Mouse (Mus musculus): ENCODE results near the gene Slc22a14.
A peak's percentile ranks its signal among the peaks of the same experiment; 100 is the strongest.

The Slc22a14 gene

DNA sequence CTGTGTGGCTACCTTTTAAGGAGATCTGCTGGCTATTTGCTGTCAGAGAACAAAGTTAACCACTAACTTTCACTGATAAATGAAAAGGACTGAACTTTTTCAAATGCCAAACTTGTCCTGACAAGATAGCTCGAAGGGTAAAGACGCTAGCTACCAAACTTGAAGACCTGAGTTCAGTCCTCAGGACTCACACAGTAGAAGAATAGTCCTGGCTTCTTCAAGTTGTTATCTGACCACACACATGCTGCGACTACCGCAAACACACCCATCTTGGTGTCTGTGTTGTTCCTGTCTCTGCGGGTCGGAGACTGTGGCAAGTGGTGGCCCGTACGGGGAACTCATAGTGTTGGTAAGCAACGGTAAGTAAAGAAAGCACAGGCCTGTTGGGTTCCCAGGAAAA, 161.7 kb downstream of the Slc22a14 start:
- no peak for DNase-seq (ENCODE audit: low spot score)

- no peak for DNase-seq (ENCODE audit: low spot score)
Observed at GRCm38 (mm10) chr9:119201653-119202052, 163.7 kb downstream of the Slc22a14 start.

DNA sequence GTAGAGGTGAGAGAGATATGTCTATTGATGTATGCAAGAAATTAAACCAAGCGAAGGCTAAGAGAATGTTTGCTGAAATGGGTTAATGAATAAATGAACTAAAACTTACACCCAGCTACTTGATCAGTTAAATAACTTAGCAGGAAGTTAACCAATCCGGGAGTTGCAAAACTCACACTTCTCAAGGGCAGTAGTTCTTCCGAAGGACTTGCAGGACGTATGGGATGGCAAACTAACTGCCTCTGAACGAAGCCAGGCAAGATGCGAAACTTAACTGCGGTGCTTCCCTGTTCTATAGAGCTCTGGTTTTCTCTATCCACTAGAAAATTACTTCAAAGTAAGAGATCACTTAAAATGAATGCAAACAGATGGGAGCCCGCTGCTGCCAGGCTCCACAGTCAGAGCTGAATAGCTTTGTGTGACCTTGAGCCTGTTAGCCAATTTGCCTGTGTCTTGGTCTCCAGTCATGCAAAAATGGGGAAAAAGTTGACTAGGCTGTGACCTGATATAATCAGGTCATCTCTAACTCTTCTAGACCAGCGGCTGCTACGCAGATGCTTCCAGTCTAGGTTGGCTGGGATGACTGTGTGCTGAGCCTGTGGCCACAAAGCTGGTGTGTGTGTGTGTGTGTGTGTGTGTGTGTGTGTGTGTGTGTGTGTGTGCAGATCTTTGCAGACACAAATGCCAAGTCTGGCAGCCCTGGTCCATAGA, 166.0 kb downstream of the Slc22a14 start:
- no peak for DNase-seq (ENCODE audit: low spot score)

DNA sequence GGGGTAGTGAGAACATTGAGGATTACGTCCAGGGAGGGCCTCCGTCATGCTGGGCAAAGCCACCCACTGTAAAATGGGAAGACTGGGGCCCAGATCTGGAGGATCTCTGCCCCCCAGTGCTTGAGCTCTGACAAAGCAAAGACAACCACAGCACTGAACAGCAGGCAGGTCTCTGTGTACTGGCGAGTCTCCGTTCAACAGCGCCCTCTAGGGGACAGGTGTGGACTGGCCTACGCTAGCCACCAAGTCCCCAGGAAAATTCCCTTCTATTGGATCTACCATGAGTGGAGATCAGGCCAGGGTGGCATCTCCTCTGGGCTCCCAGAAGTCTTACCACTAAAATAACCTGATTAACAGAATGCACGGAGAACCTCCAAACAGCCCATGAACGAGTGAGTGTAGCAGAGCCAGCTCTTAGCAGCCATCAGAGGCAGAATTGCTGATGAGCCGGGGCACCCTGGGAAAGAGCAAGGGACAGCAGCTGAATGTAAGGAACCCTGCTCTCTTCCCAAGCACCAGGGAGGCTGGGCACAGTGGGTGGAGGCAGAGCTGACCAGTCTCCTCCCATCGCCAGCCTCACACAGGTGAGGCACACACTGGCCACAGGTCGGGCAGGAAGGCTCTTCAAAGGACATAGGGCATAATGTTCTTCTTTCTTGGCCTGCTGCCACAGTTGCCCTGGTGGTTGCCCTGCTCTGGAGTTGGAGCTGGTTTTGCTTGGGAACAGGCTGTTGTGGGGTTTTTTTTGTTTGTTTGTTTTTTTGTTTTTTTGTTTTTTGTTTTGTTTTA, 173.0 kb downstream of the Slc22a14 start:
- DNase-seq (ENCODE audit: low spot score): peak; percentile 18

GRCm38 (mm10) chr9:119181241-119181728, 184.1 kb downstream of the Slc22a14 start:
- DNase-seq (ENCODE audit: low spot score): peak; percentile 28

DNA sequence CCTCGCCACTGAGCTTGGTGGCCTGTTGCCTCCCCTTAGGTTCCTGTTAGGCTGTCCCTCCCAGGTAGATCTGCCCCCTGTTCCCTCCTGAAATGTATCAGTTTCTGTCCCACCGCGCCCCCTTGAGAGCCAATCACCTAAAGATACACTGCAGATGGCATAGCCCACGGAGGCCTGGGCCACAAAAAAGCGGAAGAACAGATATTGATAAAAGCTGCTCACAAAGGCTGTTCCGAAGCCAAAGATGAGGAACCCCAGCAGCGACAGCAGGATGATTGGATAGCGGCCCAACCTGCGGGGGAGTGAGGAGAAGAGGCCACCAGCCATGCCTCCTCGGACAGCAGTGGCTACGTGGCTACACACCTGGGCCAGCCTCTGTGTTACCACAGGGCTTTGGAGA, 186.1 kb downstream of the Slc22a14 start:
- DNase-seq (ENCODE audit: low spot score): no peak

GRCm38 (mm10) chr9:119167608-119168007, 197.7 kb downstream of the Slc22a14 start:
- no peak for DNase-seq (ENCODE audit: low spot score)

DNA sequence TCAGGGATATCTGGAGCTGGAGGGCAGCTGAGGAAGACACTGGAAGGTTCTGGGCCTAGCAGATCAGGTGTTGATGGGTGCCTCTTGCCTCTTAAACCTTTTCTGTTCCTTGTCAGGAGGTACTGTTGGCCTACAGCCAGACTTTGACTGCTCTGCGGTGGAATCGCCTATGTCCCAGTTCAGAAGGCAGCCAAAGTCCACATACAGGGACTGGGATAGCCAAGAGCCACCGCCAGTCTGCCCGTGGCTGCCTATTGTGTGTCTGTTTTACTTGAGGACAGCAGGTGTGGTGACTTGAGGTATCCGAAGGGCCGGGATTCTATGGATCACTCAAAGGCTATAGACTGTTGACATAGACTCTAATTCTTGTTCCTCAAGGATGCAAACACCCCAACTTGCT, 199.8 kb downstream of the Slc22a14 start:
- no peak for DNase-seq (ENCODE audit: low spot score)

DNA sequence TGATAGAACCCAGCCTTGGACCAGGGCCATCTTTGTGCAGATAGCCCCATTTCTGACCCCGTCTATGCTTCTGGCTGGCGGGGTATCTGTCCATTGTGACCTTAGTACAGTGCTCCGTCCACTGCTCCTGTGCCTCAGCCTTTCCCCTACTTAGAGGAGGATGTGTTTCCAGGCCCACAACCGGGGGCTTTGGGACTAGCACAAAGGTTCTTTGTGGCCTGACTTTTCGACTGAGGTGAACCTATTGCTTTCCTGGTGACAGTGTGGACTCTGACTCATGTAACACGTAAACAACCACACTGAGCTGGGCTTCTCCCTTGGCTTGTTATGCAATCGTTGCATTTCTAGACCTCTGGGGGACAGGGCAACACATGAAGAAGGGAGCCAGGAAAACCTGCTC, 200.6 kb downstream of the Slc22a14 start:
- no peak for DNase-seq (ENCODE audit: low spot score)

- no peak for DNase-seq (ENCODE audit: low spot score)
Observed at GRCm38 (mm10) chr9:119160689-119161088, 204.7 kb downstream of the Slc22a14 start.

GRCm38 (mm10) chr9:119158861-119159260, 206.5 kb downstream of the Slc22a14 start, which contains the start of gene Gm47289:
TSS of gene Gm47289 (plus strand) at chr9:119159161.
- no peak for DNase-seq (ENCODE audit: low spot score)

- peak; percentile 78 for DNase-seq (ENCODE audit: low spot score)
Observed at GRCm38 (mm10) chr9:119156278-119157201, 208.8 kb downstream of the Slc22a14 start, which contains the start of gene Acaa1b. TSS of gene Acaa1b (minus strand) at chr9:119157093.

- no peak for DNase-seq (ENCODE audit: low spot score)
Observed at GRCm38 (mm10) chr9:119155826-119156225, 209.5 kb downstream of the Slc22a14 start.

- no peak for DNase-seq (ENCODE audit: low spot score)
Observed at GRCm38 (mm10) chr9:119155416-119155815, 209.9 kb downstream of the Slc22a14 start.

DNA sequence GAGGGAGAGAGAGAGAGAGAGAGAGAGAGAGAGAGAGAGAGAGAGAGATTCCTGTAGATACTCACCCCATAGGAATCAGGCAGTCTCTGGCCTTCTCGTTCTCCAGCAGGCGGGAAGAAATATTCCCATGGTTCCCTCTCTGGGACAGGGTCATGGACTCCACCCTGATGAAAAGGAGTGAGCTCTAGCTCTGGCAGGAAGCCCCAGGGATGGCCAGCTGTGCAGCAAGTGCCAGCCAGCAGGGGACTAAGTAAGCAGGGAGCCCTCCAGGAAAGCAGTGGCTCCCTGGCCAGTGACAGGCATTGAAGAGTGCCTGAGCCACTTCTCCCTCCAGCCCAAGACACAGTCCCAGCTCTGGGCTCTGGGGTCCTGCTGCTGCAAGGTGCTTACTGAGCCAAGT, 213.6 kb downstream of the Slc22a14 start:
- DNase-seq (ENCODE audit: low spot score): no peak

- DNase-seq (ENCODE audit: low spot score): peak; percentile 29
Observed at GRCm38 (mm10) chr9:119149601-119150000, 215.8 kb downstream of the Slc22a14 start.

DNA sequence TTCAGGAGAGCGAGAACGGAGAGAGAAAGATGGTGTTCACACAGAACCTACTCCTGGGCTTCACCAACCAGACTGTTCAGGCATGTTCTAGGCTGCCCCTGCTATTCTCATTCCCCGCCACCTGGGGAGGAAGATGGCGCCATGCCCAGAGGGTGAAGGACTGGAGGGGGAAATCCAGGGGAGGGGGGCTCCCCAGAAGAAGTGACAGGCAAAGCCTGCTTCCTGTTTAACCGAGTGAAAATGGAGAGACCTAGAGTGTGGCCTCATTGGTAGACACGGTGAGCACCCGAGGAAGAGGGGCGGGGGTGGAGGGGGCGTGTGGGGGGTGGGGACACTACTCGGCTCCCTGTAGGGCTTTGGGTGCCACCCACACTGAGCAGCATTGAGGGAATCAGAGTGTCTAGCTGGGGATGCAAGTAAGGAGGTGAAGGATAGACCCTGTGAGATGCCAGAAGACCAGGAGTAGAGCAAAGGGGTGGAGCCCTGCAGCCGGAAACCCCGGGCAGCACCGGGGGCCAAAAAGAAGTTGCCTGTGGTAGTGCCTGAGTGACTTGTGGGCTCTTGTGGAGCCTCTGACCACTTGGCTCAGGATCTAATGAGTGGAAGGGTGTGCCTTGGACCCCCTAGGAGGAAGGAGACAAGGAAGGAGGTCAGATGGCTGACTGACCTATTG, 219.1 kb downstream of the Slc22a14 start:
- no peak for DNase-seq (ENCODE audit: low spot score)

GRCm38 (mm10) chr9:119145638-119146037, 219.7 kb downstream of the Slc22a14 start:
- DNase-seq (ENCODE audit: low spot score): no peak

- DNase-seq (ENCODE audit: low spot score): no peak
Observed at GRCm38 (mm10) chr9:119145137-119145536, 220.2 kb downstream of the Slc22a14 start.

GRCm38 (mm10) chr9:119144696-119145095, 220.7 kb downstream of the Slc22a14 start:
- DNase-seq (ENCODE audit: low spot score): no peak

DNA sequence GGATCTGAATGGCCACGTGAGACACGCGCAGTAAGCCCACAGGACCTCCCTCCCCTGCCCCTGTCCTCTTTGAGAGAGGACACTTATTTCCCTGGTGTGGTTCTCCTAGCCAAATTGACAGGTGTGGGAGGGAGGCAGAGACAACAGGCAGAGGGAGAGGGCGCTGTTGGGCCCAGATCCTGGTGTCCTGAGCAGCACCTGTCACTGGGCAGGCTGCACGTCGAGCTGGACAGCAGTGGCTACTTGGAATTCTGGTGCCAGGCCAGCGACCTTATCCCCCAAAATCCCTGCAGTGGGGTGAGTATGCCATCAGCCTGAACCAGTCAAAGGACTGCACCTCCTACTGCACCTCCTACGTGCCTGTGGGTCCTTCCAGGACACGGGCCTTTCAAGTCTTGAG, 222.0 kb downstream of the Slc22a14 start:
- DNase-seq (ENCODE audit: low spot score): no peak

All from testis, postnatal 14 days (tissue).